Mouse (Mus musculus) fibroblast of lung, adult 2 months (primary cell): ENCODE results near the gene Morf4l1.
A peak's percentile ranks its signal among the peaks of the same experiment; 100 is the strongest.
"Not testable (repeated sequence)": the region's sequence is repeated elsewhere in the genome, so short reads cannot be mapped to it uniquely, and the experiment has no call there.

ENCODE experiments used
- DNase-seq: peaks from one replicate; pipeline ENCODE4 v3.0.0-alpha.2; 2011; ENCODE audit warnings: low read depth

Morf4l1 gene

DNA sequence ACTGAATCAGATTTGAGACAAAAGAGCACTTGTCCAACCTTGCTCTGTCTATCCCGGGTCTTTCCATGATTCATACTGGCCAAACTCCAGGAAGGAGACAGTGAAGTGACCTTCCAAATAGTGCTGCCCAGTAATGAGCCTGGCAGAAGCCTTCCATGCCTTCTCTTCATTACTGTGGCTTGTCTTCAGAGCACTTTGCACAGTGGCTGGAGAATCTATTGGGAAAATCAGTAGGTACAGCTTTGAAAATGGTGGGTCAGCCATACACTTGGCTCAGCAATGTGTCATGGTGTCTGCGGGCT, 54.0 kb downstream of the Morf4l1 start:
- DNase-seq = no peak

DNA sequence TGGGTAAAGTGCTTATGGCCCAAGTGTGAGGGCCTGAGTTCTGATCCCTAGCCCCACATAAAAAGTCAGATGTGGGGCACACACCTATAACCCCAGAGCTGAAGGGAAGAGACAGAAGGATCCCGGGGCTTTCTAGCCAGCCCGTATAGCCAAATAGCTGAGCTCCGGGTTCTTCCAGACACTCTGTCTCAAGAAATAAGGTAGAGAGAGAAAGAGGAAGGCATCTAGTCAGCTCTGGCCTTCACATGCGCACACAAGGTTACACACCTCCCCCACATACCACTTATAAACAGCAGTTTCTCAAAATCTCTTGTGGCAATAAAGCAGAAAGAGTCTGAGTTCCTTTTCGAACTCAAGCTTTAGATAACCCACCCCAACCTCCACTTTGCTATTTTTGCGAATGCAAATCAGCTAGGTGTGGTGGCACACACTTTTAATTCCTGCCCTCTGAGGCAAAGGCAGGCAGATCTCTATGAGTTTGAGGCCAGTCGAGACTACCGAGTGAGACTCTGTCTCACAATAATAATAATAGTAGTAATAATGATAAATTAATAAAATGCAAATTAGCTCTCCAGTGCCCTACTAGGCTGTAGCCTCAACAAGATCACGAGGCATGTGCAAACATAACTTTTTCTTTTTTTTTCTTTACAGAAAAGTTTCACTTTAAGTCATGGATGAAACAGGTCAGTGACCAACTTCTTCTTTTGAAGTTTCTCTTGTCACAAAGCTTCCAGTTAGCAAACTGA, 54.6 kb downstream of the Morf4l1 start:
- DNase-seq = no peak

DNA sequence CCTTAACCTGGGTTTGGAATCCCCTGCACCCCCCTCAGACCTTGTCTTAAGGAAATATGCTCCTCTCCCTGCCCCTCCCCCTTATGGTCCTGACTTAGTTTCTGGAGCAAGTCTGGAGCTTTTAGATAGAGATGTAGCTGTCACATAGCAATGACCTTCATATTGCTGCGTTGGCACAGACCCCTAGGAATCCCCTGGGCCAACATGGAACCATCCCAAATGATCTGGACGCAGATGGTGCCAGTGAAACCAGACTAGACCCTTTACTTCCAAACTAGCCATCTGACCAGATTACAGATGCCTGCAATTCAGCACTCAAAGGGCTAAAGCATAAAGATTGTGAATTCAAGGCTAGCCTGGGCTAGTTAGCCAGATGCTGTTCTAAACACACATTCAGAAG, 57.9 kb downstream of the Morf4l1 start:
- DNase-seq = no peak

DNA sequence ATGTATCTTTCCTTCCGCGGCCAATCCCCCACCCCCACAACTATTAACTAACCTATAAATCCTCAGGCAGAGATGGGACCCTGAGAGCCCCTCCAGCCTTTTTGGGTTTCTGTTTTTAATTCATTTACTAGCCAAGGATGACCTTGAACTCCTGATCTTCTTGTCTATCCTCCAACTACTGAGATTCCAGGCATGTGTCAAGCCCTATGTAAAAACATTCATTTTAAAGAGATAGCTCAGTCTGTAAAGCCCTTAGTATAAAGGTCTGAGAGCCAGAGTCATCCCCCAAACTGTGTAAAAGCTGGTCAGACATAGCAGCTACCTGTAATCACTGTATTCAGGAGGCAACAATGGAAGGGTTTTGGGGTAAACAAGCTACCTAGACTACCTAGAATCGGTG, 58.7 kb downstream of the Morf4l1 start:
- no peak for DNase-seq

DNA sequence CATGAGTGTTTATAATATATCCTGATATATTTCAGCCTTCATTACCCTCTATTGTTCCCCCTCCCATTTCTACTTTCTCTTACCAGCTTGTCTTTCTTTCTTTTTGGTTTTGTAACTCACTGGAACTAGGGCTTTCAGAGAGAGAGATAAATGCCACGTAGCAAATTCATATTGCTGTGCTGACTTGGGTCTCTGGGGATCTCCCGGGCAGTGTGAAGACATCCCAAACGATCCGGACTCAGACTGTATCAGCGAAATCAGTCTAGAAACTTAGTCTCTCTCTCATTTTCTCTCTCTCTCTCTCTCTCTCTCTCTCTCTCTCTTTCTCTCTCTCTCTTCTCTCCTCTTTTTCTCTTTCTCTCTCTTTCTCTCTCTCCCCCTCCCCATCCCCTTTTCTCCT, 59.2 kb downstream of the Morf4l1 start:
- no peak for DNase-seq

DNA sequence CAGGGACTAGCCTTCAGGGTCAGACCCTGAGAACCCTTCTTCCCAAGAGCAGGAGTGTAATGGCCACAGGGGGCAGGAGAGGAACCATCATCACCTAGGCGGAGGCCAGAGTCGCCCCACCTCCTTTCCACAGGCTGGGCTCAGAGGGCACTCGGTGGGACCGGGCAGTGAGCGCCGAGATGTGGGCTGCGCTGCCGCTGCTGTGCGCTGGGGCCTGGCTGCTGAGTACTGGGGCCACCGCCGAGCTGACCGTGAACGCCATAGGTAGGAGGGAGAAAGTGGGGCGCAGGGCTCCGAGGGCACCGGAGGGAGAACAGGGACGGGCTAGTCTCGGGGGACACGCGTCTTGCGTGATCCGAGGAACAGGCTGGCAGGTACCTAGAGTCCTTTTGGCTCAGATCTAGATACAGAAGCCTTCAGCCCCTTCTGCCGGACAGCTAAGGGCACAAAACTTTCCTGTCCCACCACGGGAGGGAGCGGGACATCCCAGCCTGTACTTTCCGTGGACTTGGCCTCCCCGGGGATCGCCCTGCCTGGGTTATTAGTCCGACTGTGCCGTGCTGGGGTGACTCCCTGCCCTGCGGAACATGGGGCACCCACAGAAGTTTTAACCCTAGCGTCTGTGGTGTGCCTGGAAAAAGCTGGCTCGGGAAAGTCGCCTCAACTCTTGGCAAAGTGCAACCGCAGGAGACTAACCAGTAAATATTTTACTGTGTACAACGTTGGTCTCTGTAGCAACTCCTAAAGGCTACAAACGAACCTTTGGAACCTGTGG, 60.0 kb downstream of the Morf4l1 start:
- DNase-seq = peak; percentile 63

DNA sequence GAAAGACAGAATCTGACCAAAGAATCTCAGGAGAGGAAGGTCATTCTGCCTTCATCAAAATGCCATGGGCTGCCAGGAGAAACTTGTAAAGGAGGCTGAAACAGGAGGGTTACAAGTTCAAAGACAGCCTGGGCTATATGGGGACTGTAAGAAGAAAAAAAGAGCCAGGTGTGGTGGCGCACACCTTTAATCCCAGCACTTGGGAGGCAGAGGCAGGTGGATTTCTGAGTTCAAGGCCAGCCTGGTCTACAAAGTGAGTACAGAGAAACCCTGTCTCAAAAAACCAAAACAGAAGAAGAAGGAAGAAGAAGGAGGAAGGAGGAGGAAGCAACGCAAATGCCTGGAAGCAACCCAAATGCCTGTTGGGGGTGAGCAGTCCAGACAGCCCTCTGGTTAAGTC, 60.7 kb downstream of the Morf4l1 start, which contains the start of gene Ctsh:
Gene Ctsh (plus strand): TSS at position 301 of the 400 bp plus-strand sequence.
- DNase-seq = no peak

DNA sequence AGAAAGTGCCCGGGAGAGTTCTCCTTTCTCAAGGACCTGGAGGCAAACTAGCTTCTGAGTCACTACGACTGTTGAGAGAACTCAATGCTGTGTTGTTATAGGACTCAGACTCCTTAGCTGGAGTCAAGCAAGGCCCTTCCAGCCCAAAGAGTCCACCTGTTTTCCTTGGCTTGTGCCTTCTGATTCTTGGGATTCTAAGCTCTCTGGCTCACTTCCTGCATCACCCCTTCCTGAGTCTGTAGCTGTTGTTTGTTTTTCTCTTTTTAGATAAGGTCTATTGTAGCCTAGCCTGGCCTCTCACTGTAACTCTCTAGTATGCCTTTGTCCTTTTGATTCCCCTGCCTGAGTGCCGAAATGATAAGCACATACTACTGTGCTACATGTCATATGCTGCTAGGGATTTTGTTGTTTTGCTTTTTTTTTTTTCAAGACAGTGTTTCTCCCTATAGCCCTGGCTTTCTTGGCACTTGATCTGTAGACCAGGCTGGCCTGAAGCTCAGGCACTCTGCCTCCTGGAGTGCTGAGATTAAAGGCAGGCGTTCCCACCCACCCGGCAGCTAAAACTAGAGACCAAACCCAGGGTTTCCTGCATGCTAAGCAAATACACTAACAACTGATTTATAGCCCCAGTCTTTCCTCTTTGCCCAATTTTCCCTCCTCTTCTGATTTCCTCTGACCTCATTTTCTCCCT, 66.5 kb downstream of the Morf4l1 start:
- DNase-seq = peak; percentile 87

DNA sequence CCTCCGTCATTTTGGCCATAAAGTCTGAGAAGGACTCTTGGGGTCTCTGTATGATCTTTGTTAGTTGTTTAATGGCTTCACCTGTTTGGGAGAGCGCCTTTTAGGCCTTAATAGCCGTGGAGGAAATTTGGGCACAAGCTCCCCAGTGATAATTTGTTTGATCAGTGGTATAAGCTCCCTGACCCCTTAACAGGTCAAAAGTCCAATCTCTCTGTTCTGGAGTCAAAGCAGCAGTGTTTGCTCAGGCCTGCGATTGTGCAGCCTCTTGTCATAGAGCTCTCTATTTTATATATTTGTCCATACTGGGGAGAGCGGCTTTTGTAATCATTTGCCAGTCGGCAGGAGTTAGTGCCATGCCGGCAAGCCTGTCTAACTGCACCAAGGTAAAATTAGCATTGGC, 69.4 kb downstream of the Morf4l1 start:
- DNase-seq = no peak

DNA sequence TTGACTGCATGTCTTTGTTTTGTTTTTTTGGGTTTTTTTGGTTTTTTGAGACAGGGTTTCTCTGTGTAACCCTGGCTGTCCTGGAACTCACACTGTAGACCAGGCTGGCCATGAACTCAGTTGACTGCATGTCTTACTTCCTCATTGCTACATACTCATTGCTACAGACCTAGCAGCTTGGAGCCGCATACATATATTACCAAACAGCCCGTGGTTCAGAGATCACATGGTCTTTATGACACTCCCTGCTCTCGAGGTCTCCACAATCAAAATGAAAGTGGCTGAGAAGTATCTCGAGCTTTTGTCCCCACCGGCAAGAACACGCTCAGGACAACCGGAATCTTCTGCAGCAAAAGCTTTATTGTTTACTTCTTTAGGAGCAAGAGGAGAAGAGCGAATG, 71.7 kb downstream of the Morf4l1 start:
- not testable (repeated sequence) for DNase-seq
